Mouse (Mus musculus) lung, postnatal 0 days (tissue): Measurements from ENCODE around the gene Cmss1. TPM values are rescaled to one million over a fixed set of nuclear protein-coding genes. Genes with fewer than 3 reads are reported as not detected.

Experiments used
- ATAC-seq: fragments of 200-750 bp; cut with Nextera tagmentation; 2 replicates; pipeline ENCODE4 v1.8.0; 2017; ENCODE audit warnings: moderate library complexity
- DNase-seq: peaks from one replicate; pipeline ENCODE4 v3.0.0-alpha.2; 2016; ENCODE audit warnings: low spot score
- H3K27ac ChIP-seq: fragments of 300-500 bp; sonication (generic); 2 replicates; pipeline ENCODE4 v1.5.1; 2014; ENCODE audit warnings: antibody characterized with exemption, mild to moderate bottlenecking, low read length, mixed read lengths
- H3K27me3 ChIP-seq: fragments of 300-500 bp; sonication (generic); replicated peaks from 2 replicates; pipeline ENCODE4 v1.6.1; 2014; ENCODE audit warnings: low read length, mixed read lengths; ENCODE audit not compliant: insufficient read depth
- H3K36me3 ChIP-seq: fragments of 300-500 bp; sonication (generic); 2 replicates; pipeline ENCODE4 v1.6.1; 2014; ENCODE audit warnings: low read length, mixed read lengths; ENCODE audit not compliant: insufficient read depth
- H3K4me1 ChIP-seq: fragments of 300-500 bp; sonication (generic); 2 replicates; pipeline ENCODE4 v1.6.1; 2014; ENCODE audit warnings: antibody characterized with exemption, low read depth, low read length, mixed read lengths; ENCODE audit not compliant: insufficient read depth
- H3K4me2 ChIP-seq: fragments of 300-500 bp; sonication (generic); replicated peaks from 2 replicates; pipeline ENCODE4 v1.6.1; 2014; ENCODE audit warnings: low read depth, mild to moderate bottlenecking, low read length, moderate library complexity, mixed read lengths
- H3K4me3 ChIP-seq: fragments of 300-500 bp; sonication (generic); 2 replicates; pipeline ENCODE4 v1.5.1; 2014; ENCODE audit warnings: low read depth, low read length
- H3K9ac ChIP-seq: fragments of 300-500 bp; sonication (generic); replicated peaks from 2 replicates; pipeline ENCODE4 v1.6.1; 2014; ENCODE audit warnings: low read depth, mild to moderate bottlenecking
- H3K9me3 ChIP-seq: fragments of 300-500 bp; sonication (generic); 2 replicates; pipeline ENCODE4 v1.6.1; 2016; ENCODE audit warnings: low read length, mixed read lengths
- CTCF ChIP-seq: IDR thresholded peaks from 2 replicates; pipeline ENCODE4 v1.5.1; 2016; ENCODE audit warnings: antibody characterized with exemption, mild to moderate bottlenecking
- EP300 ChIP-seq: IDR thresholded peaks from 2 replicates; pipeline ENCODE4 v1.6.1; 2016; ENCODE audit warnings: antibody characterized with exemption, mild to moderate bottlenecking, control low read depth
- WGBS: fragments of 180-500 bp; shearing (Covaris S2); extraction: QIAGEN DNeasy Blood & Tissue Kit; methylation state at CpG from one replicate; pipeline ENCODE4 v1.1.7; 2014; 5-methylcytosine and 5-hydroxymethylcytosine counted together
- polyA plus RNA-seq: library from polyadenylated mRNA; unstranded; fragments of >200 nt; fragmentation: Nextera tagmentation; extraction: Ambion mirVana; gene quantifications from 2 replicates; pipeline ENCODE4 v1.2.1, GENCODE M21; 2015

The Cmss1 gene
- polyA plus RNA-seq, 1 experiment from 2014 or later: 23.1 TPM

- no peak overlapping the region for H3K9ac ChIP-seq
- TF ChIP-seq CTCF (no peak), EP300 (no peak)
- no peak overlapping the region for H3K4me2 ChIP-seq
- H3K4me3 ChIP-seq: no peak overlapping the region
- H3K27ac ChIP-seq: no peak overlapping the region
- ATAC-seq: no peak
- H3K4me1 ChIP-seq: no peaks in the 10 kb centered on the region
- DNase-seq: no peak
- H3K27me3 ChIP-seq: no peaks in the 10 kb centered on the region
- H3K36me3 ChIP-seq: no peaks in the 10 kb centered on the region
- H3K9me3 ChIP-seq: no peaks in the 10 kb centered on the region
- 60% methylated on average over 8 of the region's 8 CpGs for WGBS
Observed at GRCm38 (mm10) chr16:57369846-57370496, 236.7 kb downstream of the Cmss1 start.

- ATAC-seq (no peak), DNase-seq (no peak)
- TF ChIP-seq EP300: no peak
- TF ChIP-seq CTCF: no peak
- Histone ChIP-seq H3K27me3 (no peaks in the 10 kb centered on the region), H3K9me3 (no peaks in the 10 kb centered on the region), H3K9ac (no peak overlapping the region), H3K4me3 (no peak overlapping the region), H3K4me1 (no peaks in the 10 kb centered on the region; the same call in 1 of the 2 replicates), H3K4me2 (no peak overlapping the region), H3K36me3 (no peaks in the 10 kb centered on the region), H3K27ac (no peak overlapping the region)
- WGBS: 50% methylated on average over 18 of the region's 18 CpGs
Observed at GRCm38 (mm10) chr16:57366941-57367694, 239.5 kb downstream of the Cmss1 start.

GRCm38 (mm10) chr16:57366141-57366540, 240.5 kb downstream of the Cmss1 start:
- no peaks in the 10 kb centered on the region for H3K9me3 ChIP-seq
- H3K36me3 ChIP-seq: no peaks in the 10 kb centered on the region
- WGBS: 73% methylated on average over 6 of the region's 6 CpGs
- DNase-seq (no peak), ATAC-seq (no peak)
- H3K9ac ChIP-seq: no peak overlapping the region
- H3K27ac ChIP-seq: no peak overlapping the region
- TF ChIP-seq CTCF: no peak
- TF ChIP-seq EP300: no peak
- no peak overlapping the region for H3K4me3 ChIP-seq
- H3K4me1 ChIP-seq: no peaks in the 10 kb centered on the region; the same call in 1 of the 2 replicates
- no peak overlapping the region for H3K4me2 ChIP-seq
- no peaks in the 10 kb centered on the region for H3K27me3 ChIP-seq

GRCm38 (mm10) chr16:57364498-57364897, 242.2 kb downstream of the Cmss1 start:
- Histone ChIP-seq H3K27ac (no peak overlapping the region), H3K9ac (no peak overlapping the region), H3K9me3 (no peaks in the 10 kb centered on the region), H3K36me3 (no peaks in the 10 kb centered on the region), H3K4me3 (no peak overlapping the region), H3K27me3 (no peaks in the 10 kb centered on the region), H3K4me1 (no peaks in the 10 kb centered on the region; the same call in 1 of the 2 replicates), H3K4me2 (no peak overlapping the region)
- WGBS: 60% methylated on average over 7 of the region's 7 CpGs
- no peak for DNase-seq
- no peak for TF ChIP-seq CTCF
- no peak for ATAC-seq

GRCm38 (mm10) chr16:57362679-57363401, 243.8 kb downstream of the Cmss1 start:
- no peak overlapping the region for H3K27ac ChIP-seq
- no peaks in the 10 kb centered on the region for H3K36me3 ChIP-seq
- ATAC-seq: peak; percentile 89
- H3K4me3 ChIP-seq: no peak overlapping the region
- TF ChIP-seq EP300: no peak
- TF ChIP-seq CTCF: peak; percentile 75
- DNase-seq: peak; percentile 68
- H3K9ac ChIP-seq: no peak overlapping the region
- H3K9me3 ChIP-seq: no peaks in the 10 kb centered on the region
- peak overlapping the region; percentile 32; the same call in 1 of the 2 replicates for H3K4me2 ChIP-seq
- no peaks in the 10 kb centered on the region for H3K27me3 ChIP-seq
- H3K4me1 ChIP-seq: no peaks in the 10 kb centered on the region; the same call in 1 of the 2 replicates
- WGBS: 29% methylated on average over 18 of the region's 18 CpGs

- no peak overlapping the region for H3K4me3 ChIP-seq
- no peaks in the 10 kb centered on the region for H3K36me3 ChIP-seq
- no peak overlapping the region for H3K27ac ChIP-seq
- H3K9me3 ChIP-seq: no peaks in the 10 kb centered on the region
- no peaks in the 10 kb centered on the region; the same call in 1 of the 2 replicates for H3K4me1 ChIP-seq
- ATAC-seq (no peak), DNase-seq (no peak)
- H3K4me2 ChIP-seq: no peak overlapping the region
- no peak overlapping the region for H3K9ac ChIP-seq
- no peaks in the 10 kb centered on the region for H3K27me3 ChIP-seq
- TF ChIP-seq EP300: no peak
- no peak for TF ChIP-seq CTCF
- WGBS: 96% methylated on average over 3 of the region's 3 CpGs
Observed at GRCm38 (mm10) chr16:57360785-57361184, 245.9 kb downstream of the Cmss1 start.
